Mouse (Mus musculus) lung, postnatal 14 days (tissue): ENCODE results near the gene Nhsl2.
A peak's percentile ranks its signal among the peaks of the same experiment; 100 is the strongest.

Source experiments
- DNase-seq: peaks from one replicate; pipeline ENCODE4 v3.0.0; 2021

Gene Nhsl2

DNA sequence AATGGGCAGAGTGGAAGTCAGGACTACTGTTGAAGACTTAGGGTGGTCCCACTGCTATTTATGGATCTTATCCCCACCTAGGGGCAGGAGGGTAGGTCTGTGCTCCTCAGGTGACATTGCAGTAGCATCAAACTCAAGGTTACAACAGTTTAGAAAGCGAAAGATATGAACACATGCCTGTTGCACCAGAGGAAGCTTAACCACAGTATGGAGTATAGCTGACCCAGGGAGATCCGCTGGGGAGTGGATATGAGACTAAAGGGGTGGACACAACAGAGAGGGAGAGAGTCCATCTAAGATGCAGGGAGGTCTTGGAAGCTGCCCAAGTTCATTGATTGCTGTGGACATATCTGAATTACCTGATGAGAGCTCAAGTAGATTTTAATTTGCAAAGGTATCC, 204.2 kb downstream of the Nhsl2 start:
- DNase-seq = no peak

DNA sequence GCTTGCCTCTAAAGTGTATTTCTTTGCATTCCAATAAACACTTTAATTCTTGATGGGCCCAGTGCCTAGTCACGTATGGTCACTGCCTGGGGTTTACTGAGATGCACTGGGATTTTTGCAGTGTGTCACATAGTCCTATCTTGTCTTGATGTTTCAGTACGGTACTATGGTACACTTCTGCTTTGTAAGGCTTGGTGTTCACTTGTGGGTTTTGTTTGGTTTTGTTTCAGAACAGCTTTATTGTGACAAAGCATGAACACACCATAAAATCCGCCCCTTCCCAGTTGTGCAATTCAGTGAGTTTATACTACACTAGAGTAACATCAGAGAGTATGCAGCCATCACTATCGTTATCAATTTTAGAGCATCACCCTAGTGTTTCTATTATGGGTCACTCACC, 204.8 kb downstream of the Nhsl2 start:
- no peak for DNase-seq

DNA sequence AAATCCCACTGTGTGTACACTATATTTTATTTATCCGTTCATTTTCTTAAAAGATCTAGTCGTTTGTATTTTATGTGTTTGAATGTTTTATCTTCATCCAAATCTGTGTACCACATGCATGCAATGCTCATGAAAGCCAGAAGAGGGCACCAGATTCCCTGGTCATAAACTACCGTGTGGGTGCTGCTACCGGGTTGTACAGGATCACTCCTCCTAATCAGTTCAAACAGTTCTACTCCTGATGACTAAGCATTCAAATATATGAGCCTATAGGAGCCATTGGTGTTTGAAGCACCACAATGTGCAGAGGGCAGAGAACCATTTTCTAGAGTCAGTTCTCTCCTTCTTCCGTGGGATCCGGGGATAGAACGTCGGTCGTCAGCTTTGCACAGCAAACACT, 210.3 kb downstream of the Nhsl2 start:
- DNase-seq = peak; percentile 40

DNA sequence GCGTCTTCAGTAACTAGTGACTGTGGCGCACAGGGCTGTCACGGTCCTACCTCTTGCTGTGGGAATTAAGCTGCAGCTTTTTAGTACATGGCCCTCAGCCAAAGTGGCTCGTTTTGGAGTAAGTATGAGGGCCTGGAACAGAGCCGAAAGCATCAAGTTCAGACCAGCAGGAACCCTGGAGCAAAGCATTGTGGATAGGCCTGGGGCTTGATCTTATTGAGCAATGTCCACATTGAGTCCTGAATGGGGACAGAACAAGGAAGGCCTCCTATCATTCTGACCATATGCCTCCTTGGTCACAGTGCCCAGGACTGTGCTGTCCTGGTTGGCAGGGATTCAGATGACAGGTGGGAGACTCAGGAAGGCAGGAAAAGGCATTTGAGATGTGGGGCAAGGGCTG, 211.1 kb downstream of the Nhsl2 start:
- peak; percentile 33 for DNase-seq

DNA sequence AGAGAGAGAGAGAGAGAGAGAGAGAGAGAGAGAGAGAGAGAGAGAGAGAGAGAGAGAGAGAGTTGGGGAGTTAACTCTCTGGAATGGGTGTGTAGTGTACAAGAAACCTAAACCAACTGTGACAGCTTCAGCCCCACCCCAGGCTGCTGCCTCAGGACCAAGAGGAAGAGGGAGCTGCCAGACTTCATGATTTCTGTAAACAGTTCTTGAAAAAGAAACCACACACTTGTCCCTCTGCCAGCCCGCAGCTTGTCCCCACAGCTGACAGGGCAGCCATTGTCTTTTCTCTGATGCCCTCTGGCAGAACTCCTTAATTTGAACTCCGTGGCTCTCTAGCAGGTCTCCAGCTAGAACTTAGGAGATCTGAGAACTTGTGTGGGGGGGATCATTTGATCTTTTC, 211.7 kb downstream of the Nhsl2 start:
- peak; percentile 77 for DNase-seq

DNA sequence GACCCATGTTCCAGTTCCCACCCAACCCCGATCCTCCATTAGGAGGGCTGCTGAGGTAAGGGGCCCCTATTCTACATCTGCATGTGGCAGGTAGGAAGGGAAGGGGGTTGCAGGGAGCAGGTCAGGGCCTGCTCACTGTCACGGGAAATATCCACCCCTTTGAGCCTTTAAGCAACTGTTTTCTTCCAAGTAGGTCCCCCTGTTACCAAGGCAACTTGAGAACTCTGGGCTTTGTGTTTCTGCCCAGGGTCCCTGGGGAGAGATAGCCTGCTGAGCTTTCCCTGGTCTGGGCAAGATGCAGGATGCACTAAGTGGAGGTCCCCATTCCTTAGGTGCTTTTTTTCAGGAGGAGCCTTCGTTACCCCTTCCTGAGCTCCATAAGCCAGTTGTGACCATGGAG, 214.9 kb downstream of the Nhsl2 start:
- DNase-seq = no peak

DNA sequence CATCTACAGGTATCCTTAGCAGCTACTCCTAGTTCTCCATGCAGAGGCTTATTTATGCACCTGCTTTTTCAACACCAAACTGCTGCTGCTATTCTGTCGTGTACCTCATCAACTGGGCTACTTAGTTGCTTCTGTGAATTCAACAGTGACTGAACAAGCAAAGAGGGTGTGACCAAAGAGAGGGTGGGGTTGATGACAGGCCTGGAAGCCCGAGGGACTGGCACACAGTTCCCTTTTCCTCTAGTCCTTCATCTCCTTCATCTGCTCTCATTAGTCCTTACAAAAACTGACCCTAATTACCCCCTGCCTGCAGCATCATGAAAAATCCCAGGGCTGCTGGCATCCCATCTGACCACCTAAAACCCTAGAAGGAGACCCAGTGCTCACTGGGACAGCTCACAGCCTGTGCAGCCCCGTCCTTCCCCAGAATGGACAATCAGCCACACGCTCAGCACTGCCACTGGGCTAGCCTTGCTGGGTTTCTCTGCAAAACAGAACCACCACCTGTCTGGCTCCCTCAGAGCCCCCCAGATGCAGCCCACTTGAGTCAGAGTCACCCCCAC, 216.1 kb downstream of the Nhsl2 start:
- DNase-seq = no peak

DNA sequence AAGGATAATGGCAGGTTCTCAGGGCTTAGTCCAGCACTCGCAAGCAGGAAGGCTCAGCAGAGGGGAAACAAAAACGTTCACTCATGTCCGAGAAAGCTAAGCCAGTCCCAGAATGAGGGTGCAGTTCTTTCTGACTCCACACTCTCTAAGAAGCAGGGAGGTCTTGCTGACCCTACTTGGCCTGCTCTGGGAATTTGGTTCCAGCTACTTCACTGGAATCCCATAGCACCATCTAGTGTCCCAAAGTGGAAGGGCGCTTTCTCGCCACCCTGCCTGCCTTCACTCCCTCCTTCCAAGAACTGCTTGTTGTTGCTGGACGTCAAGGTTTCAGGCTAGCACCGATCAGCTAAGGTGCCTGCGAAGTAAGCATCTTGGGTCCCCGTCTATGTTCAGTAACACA, 216.9 kb downstream of the Nhsl2 start:
- peak; percentile 78 for DNase-seq

DNA sequence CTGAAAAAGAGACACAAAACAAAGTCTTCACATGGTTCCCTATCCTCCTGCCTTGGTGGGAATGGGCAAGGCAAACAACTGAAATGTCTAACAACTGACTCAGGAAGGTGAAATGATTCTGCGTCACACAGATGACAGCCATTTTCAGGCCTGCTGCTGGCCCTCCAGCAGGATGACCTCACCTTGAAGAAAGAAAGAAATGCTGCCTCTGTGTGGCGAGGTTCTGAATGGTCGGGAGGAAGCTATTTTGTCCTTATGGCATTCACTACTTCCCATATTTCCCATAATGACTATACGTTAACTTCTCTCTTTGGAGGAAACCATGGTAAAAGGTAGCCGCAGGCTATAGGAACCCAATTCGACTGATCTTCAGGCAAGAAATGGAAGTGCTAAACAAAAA, 217.9 kb downstream of the Nhsl2 start:
- DNase-seq = no peak

DNA sequence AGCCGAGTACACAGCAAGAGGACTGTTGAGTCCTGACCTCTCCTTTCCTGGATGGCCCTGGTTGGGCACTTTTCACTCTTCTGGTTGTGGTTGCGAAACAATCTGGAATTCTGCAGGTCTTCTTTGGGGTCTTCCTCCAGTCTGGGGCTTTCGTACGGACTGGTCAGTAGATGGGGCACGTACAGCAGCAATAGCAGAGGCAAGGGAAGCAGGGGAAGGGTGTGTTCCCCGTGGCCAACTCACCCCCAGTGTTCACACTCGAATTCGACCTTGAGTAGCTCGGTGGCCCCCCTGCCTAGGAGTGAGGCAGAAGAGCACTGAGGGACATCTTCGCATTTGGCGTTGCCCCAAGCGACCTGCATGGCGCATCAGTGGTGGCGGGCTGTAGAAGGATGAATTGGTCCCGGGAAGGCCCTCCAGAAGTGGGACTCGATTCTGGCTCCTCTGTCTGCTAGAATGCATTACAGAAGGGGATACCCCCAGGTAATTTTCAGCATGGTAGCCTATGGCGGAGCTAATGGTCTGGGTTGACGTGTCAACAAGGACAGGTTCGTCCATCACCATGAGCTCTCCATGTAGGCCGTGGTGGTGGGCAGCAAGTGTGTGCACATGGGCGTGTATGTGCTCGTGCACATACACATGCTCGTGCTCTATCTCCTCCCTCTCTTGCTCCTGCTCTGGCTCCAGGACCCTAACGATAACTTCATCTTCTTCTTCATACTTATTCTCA, 219.8 kb downstream of the Nhsl2 start:
- DNase-seq = no peak

DNA sequence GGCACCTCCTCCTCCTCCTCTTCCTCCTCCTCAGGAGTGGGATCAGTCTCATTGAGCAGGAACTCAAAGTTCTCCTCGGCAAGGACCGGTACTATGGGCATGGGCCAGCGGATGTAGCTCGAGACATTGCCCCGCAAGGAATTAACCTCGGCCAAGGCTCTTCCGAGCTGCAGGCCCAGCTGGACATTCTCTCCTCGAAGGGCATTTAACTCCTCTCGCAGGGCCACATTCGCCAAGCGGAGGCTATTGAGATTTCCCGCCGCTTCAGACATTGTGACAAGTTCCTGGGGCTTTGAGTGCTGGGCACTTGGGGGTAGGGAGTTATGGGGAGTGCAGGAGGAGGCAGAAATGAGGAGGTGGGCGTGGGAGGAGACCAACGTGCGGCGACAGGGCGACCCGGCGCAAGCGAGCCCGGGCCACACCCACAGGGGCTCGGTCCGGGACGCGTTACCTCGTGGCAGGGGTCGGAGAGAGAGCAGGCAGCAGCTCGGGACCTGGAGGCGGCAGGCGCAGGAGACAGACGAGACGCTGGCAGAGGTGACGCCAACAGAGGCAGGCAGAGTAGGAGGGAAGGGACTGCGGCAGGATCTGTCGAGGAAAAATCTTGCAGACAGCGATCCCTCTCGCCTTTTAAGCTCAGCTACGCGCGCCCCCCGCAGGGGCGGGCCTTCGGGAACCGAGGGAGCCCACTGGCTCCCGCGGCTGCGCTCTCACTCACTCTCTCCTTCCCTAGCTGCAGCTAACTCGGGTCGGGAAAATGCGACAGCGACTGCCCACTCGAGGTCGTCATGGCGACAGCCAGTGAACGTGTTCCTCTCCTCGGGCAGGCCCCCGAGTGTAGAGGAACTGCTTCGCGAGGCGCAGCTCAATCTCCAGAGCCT, 221.6 kb downstream of the Nhsl2 start, which contains the start of gene Rtl5:
TSS of gene Rtl5 (minus strand) at position 714 of the 881 bp plus-strand sequence.
- DNase-seq = peak; percentile 73

DNA sequence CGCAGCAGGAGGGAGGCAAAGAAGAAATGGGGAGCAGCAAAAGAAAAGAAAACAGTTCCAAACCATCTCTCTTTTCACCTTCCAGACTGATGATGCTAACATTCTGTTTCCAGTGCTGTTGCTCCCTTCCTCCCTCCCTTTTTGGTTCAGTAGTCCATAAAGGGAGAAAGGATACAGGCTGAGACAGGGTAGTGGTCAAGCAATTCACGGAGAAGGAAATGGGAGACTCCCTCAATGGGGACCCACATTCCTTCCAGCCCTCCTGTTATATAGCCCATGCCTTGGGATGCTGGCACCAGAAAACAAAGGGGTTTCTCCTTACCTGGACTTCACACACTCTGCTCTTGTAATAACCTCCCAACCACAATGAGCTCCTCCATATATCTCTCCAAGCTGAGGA, 222.3 kb downstream of the Nhsl2 start:
- DNase-seq = no peak

DNA sequence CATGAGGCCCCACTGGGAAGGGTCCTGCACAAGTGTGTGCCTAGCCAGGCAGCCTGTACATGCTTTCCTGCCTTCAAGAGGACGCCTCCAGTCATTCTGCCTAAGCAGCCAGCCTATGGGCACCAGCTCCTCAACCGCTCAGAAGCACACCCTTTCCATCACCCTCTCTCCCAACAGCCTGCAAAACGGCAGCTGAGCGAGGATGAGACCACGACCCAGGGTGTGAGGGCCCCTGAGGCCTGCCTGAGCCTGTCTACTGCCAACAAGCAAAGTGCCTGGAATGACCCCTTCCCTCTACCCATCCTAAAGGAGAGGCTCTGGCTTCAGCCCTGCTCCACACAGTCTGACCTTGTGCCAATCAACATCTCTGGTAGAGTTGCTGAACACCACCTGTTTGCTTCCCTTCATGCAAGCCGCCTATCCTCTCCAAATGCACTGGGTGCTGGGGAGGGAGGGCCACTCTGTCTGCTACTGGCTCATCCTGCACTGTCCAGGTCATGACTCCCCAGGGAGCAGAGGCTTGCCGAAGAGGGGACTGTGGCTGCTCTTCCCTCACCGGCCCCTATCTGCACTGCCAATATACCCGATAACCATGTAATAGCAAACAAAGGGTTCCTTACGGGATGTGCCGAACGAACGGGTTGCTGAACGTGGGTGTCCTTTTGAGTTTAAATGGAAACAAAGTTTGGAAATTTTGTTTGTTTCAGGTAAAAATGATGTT, 224.6 kb downstream of the Nhsl2 start:
- DNase-seq = no peak

DNA sequence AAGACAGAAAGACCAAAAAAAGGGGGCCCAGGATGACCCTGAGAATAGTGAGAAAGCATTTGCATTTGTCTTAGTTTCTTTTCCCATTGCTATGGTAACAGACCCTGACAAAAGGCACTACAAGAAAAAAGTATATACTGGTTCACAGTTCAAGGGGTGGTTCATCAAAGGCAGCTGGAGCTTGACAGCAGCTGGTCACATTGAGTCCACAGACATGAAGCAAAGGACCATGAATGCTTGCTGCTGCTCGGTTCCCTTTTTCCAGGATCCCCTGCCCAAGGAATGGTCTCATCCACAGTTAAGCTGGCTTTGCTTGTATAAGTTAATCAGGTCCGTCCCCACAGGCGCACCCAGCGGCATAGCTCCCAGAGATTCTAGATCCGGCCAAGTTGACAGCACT, 225.2 kb downstream of the Nhsl2 start:
- DNase-seq = no peak

DNA sequence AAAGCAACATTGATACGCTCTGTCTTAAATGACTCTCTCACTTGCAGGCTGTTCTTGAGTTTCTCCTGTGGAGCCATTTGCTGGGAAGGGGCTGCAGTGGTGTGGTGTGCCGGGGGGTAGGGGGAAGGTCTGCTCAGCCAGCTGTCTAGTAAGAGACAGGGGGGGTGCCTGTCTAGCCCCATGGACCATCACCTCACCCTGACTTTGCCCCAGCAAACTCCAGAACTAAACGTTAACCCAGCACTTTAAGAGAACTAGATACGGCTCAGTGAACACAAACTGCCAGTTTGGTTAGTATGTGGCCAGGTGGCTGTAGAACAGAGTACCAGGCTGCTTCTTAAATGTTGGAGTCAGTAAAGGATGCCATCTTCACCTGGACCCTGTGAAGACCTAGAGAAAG, 226.0 kb downstream of the Nhsl2 start:
- DNase-seq = no peak

DNA sequence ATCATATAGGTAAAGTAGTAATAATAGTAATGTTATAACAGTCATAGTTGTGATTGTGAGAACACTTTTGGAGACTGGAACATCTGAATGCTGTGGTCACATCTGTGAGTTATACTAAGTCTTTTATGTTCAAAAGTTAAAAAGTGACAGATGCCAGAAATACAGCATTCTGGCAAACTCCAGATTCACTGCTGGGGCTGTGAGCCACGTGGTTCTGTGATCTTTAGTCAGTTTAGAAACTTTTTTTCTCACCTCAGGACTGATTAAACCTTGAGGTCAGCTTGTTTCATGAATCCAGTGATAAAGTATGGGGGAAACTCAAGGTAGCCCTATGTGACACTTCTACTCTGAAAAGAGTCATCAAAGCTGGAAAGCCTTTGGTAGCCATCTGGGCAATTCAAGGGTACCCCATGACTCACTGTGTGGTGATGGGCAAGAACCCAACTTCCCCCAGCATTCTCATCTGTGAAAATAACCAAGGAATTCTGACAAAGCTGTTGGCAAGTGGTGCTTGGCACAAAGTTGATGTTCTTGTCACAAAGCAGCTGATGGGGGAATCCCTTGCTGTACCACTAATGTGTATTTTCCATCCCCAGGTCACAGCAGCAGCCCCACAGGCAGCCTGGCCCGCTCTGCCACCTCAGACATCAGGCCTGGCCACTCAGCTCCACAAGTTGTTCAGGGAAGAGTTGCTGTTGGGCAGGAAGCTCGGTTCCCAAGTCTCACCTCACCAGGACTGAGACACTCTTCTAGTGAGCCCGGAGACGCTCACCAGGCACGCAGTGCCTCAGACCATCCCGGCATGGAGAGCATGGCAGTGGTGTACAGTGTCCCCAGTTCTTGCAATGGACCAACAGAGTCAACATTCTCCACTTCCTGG, 227.9 kb downstream of the Nhsl2 start:
- DNase-seq = no peak

DNA sequence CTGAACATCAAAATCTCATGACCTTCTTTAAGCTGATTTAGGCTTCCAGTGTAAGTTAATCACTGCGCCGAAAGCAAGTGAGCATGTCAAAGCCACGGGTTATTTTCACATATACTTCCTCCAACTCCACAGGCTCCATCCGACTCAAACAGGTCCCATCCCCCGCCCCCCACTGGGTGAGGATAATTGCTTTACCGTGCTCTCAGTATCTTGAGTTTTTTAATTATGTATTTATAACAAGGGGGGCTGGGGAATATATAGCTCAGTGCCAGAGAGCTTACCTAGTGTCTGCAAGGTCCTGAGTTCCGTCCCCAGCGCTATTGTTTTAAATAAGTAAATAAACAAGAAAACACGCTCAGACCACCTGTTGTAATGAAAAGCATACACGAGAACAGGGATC, 231.9 kb downstream of the Nhsl2 start:
- no peak for DNase-seq

DNA sequence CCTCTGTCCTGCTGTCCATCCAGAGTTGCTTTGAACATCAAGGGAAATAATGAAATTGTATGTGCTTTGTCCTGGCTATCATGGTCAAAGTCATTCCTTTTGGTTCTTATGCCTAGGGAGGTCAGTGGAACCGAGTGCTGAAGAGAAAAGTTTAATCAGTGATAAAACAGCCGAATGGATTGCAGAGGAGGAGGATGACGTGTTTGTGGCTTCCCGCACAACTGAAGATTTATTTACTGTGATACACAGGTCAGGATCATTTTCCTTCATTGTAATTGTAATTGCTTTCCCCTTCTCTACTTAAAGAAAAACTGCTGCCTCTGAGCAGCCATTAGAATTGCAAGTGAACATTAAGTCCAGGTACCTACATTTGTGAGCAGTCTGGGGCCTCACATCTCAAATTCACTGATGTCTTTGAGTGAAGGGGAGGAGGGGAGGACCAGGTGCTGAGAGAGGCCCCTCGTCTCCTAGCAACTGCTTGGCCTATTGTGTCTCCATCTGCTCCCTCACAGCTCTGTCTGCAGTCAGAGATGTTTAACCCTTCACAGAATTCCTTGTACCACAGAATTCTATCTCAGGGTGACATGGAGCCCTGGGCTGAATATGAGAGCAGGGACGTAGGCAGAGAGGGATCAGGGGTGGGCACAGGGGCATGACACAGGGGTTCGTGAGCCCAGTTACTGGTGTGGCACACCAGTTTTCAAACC, 232.5 kb downstream of the Nhsl2 start:
- DNase-seq = no peak

DNA sequence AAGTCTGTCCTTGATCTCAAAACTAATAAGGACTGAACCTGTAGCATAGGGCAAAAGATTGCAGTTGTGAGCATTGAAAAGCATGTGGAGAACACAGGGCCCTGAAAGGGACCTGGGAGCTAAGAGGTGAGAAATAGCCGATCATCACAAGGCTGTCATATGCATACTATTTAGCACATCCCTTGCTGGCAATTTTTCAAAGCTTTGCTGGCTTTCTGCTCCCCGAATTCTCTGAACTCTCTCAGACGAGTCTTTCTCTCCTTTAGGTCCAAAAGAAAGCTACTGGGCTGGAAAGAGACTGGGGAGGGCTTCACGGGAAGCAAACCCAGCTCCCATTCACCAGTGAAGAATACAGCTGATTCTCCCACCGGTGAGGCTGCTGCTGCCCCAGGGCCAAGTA, 233.2 kb downstream of the Nhsl2 start:
- DNase-seq = no peak

DNA sequence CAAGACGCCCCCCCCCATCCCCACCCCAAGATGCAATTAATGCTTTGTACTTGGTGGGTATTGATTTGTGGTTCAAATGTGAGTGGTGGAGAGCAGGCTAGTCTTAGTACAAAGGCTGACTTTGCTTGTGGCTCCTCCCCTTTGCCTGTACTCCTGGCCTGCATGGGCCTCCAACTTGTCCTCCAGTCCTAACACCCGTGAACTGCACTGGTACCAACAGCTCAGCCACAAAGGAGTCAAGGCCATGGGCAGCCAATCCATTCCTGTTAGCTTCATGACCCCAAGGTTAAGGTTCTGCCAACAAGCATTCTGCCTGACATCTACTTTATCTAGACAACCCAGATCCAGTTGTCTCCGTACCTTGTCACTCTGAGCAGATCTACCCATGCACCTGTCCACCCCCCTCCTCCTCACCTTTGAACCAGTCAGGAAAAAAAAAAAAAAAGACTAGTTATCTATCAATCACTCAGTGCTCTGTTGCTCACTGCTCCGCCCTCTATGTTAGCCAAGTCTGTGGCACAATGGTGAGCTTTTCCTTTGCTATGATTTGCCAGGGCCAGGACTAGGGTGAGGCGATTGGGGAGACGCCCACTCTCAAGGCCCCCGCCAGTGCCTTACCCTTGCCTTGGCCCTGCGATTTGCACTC, 236.7 kb downstream of the Nhsl2 start:
- DNase-seq = no peak

DNA sequence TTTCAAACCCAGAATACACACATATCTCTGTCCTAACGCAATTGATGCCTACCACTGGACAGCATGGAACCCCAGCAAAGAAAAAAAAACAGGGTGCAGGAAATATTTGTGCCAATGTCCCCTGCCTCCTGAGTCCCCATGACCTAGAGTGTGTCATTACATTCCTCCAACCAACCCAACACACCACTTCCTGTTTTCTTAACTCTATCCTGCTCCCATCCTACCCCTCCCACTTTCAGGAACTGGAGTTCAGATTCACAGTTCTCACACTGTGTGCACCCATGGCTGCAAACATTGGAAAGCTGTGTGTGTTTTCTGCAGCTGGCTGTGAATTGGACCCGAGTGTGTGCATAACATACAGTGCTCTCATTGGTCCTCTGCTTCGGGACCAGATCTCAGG, 241.4 kb downstream of the Nhsl2 start:
- no peak for DNase-seq
